Mouse (Mus musculus): ENCODE results near the gene Zfp341.
A peak's percentile ranks its signal among the peaks of the same experiment; 100 is the strongest.

The Zfp341 gene

DNA sequence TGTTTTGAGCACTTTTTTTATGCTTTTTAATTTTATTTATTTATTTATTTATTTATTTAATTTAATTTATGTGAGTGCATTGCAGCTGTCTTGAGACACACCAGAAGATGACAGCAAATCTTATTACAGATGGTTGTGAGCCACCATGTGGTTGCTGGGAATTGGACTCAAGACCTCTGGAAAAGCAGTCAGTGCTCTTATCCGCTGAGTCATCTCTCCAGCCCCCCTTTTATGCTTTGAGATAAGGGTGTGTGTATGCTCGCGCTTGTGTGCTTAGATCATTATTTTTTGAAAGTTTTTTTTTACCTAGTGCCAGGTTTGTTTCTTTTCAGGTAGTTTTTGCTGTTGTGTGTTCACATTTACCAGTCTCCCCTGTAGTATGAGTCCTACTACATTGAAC, 65.9 kb downstream of the Zfp341 start:
- no peak for DNase-seq

DNA sequence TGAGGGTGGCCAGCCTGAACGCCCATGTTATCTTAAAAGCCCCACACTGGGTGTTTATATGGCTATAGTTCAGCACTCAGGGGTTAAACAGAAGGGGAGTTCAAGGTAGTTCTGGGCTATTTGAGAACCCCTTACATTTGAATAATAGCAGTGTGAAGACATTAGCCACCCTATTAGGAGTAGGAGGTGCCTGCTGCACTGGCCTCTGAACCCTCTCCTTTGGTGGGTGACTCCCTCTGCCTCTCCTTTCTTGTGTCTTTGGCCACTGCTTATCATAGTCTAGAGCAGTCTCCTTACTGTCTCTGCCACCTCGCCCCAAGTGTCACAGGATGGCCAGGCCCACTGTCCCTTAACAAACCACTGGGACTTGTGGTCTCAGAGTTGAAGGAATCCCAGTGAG, 67.2 kb downstream of the Zfp341 start:
- DNase-seq = no peak

DNA sequence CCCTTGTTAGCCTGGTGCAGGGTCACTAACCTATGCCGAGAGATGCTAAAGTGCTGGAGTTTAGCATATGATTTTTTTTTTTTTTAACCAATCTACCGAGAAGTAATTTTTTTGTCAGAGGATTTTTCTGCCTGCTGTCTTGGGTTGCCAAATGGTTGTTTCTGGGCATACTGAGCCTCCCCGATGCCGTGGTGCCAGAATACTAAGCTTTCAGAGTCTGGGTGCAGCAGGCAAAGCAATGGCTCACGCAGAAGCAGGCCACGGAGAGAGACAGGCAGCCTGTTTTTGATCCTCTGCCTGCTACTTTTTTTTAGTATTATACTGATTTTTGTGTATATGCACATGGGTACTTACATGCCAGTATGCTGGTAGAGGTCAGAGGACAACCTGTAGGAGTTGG, 67.8 kb downstream of the Zfp341 start:
- DNase-seq = no peak

DNA sequence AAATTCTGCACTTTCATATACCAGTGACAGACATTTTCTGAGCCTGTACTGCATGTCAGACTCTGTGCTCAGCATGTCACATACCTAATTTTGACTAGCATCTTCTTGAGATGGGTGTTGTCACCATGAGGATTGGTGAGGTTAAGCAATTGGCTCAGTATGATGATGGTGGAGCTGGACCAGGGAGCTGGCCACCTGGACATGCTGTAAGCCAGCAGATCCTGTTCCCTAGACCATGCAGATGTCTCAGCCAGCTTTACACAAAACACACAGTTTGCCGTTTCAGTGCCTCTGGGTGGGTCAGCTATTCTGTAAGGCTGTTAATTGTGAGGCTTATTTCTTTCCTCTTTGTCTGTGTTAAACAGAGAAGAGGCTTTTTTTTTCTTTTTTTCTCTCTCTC, 69.6 kb downstream of the Zfp341 start:
- DNase-seq = peak; percentile 53

DNA sequence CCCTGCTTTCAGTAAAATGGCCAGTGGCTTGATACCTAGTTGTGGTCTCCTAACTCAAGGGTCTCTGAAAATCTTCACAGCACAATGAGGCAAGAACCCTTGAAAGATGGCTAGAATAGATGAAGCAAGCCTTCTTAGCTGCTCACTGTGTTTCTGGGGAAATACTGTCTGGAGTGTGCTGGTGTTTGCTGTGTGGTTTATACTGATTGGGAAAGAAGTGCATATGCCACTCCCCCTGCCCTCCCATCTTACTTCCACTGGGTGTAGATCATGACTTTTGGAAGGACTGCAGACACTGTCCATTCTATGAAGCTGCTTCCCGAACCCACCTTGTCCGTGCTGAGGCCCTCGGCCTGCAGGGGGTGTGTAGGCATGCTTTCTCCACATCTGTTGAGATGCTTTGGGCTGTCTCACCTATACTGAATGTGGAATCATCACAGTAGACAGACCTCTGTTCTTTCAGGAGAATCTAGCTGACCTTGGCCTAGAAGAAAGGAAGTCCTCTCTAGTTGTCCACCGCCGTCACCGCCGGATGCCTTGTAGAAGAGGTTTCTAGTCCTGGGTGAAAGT, 71.9 kb downstream of the Zfp341 start:
- DNase-seq = no peak

DNA sequence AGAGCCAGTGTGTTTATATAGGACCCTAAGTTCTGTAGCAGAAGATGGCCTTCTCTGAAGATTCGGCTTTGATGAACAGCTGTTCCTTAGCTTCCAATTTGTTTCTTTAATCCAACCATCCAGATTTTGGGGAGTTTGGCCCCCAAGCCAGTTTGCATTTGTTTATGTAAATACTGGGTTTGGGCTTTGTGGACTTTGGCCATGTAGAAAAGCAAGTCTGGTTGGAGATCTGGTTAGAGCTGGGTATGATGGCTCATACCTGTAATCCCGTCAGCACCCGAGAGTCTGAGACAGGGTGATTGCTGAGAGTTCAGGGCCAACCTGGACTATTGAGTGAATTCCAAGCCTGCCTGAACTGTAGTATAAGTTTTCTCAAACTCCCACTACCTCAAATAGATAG, 72.7 kb downstream of the Zfp341 start:
- no peak for DNase-seq

DNA sequence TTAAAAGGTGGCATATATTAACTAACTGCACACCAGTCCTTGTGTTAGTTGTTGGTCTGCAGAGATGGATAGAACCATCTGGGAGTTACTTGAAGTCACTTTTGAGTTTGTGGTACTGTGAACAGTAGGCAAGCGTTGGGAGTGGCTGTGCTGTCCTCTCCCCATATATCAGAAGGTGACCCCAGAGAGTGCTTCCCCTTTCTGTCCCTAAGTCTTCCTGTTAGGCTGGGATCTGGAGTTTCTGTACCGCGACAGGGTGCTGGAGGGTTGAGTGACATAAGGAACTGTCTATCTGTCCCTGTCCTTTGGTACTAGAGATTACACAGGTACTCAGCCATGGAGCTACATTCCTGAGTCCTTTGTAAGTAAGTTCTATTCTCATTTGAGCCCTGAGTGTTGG, 73.7 kb downstream of the Zfp341 start:
- DNase-seq = no peak

DNA sequence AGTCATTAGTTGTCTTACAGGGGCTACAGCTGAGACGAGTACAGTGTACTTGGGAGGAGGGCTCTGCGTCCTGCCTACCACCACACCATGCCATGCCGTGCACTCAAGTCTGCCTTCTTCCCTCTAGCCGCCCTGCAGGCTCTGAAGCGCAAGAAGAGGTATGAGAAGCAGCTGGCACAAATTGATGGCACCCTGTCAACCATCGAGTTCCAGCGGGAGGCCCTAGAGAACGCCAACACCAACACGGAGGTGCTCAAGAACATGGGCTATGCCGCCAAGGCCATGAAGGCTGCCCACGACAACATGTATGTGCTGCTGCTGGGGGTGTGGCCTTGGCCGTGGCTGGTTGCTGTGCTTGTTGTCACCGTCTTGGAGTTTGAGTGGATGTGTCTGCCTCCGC, 76.3 kb downstream of the Zfp341 start:
- DNase-seq = no peak

DNA sequence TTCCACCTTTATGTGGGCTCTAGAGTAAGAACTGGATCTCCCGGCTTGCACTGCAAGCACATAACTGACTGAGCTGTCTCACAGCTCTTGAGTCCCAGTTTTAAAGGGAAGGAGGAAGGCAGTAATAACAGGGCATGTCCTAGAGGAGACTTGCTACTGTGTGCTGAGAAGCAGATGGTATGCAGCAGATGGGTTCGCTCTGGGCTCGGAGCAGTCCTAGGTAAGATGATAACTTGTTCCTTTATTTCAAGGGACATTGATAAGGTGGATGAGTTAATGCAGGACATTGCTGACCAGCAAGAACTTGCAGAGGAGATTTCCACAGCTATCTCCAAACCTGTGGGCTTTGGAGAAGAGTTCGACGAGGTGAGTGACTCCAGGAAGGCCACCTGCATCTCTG, 77.9 kb downstream of the Zfp341 start:
- DNase-seq = peak; percentile 76

DNA sequence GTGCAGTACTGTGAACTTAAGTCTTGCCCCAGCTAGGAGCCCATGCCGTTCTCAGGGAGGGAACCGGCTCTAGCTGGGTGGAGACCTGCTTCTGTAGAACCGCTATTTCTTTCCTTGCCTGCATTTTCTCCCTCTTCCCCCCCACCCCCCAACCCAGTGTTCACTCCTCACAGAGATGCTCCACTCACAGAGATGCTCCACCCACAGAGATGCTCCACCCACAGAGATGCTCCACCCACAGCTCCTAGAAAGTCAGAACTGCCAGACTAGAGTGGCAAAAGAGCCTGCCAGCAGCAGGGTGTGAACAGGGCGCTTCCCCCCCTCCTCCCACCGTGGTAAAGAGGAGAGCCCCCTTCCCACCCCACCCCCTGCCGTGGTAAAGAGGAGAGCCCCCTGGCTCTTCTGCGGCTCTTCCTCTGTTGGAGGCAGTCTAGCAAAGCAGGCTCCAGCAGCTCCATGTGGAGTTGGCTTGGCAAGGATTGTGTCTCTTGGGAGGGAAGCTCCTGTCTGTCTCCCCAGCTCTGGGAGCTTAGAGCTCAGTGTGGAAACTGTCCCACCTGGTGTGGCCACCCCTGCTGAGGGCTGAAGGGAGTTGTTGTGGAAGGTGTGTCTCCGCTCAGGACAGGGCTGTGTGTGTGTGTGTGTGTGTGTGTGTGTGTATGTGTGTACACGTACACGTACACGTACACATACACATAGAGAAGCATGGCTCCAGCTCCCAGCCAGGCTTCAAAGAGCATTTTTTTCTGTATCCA, 80.3 kb downstream of the Zfp341 start:
- no peak for DNase-seq

DNA sequence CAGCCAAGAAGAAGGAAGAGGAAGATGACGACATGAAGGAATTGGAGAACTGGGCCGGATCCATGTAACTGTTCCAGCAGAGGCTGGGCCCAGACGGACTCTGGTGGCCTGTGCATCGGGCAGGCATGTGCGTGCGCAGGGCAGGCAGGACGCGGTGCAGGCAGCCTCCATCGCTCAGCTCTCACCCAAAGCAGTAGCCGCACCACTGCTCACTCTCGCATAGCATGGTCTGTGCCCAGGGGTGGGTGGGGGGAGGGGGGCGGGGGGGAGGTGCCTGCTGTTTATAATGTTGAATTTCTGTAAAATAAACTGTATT, 80.8 kb downstream of the Zfp341 start:
- no peak for DNase-seq

DNA sequence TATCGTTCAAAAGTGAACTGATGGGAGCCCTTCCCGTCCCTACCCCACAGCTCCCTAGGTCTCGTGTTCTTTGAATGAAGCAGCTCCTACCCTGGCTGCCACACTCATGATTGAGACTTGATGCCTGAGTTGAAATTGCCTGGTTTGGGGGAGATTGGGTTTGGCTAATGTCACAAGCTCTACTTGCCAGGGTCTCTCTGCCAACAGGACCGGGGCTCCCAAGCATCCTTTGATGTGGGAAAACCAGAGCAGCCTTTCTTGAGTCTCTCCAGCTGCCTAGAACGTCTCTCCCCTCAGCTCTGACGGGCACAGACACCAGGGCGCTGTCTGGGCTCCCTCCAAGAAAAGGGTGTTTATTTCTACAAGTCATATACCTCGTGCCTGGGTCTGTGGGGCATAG, 82.6 kb downstream of the Zfp341 start:
- no peak for DNase-seq

Data from cerebellum, adult 11-12 months (tissue).